Mouse (Mus musculus) myocyte (in vitro differentiated cells): ENCODE measurements at regions not wholly inside any gene's neighbourhood (a gene's known extent, or its start where the extent isn't known, plus 50 kb on each side); places are given as distances from the start of the nearest gene placed in this dataset.

Experiments
- H3K27me3 ChIP-seq: one replicate; pipeline ENCODE4 v1.6.1; 2011; ENCODE audit not compliant: control insufficient read depth, insufficient read depth, insufficient read length
- H3K36me3 ChIP-seq: one replicate; pipeline ENCODE4 v1.6.1; 2011; ENCODE audit not compliant: control insufficient read depth, insufficient read depth
- H3K4me2 ChIP-seq: one replicate; pipeline ENCODE4 v1.6.1; 2011; ENCODE audit warnings: low read depth, control low read depth
- H3K4me3 ChIP-seq: one replicate; pipeline ENCODE4 v1.5.1; 2011; ENCODE audit warnings: mild to moderate bottlenecking, control low read depth, moderate library complexity
- H3K79me2 ChIP-seq: one replicate; pipeline ENCODE4 v1.6.1; 2011; ENCODE audit not compliant: control insufficient read depth, insufficient read depth
- H3ac ChIP-seq: one replicate; pipeline ENCODE4 v1.6.1; 2011; ENCODE audit not compliant: control insufficient read depth, insufficient read length
- CEBPB ChIP-seq: IDR thresholded peaks from 2 replicates; pipeline ENCODE4 v1.6.1; 2011; ENCODE audit warnings: mild to moderate bottlenecking, moderate library complexity; ENCODE audit not compliant: poor library complexity, insufficient read depth, severe bottlenecking
- E2F4 ChIP-seq: IDR thresholded peaks from one replicate; pipeline ENCODE4 v1.6.1; 2011; ENCODE audit warnings: mild to moderate bottlenecking, control low read depth, moderate library complexity; ENCODE audit not compliant: insufficient read depth
- MAX ChIP-seq: IDR thresholded peaks from one replicate; pipeline ENCODE4 v1.6.1; 2011; ENCODE audit warnings: low read depth, mild to moderate bottlenecking, control low read depth
- MYOD1 ChIP-seq, 3 experiments: IDR thresholded peaks; one replicate each; pipeline ENCODE4 v1.6.1; 2011; ENCODE audit warnings: control low read depth in 2 of 3, low read depth in 2 of 3, mild to moderate bottlenecking in 2 of 3, moderate library complexity in 1 of 3; ENCODE audit not compliant: insufficient read length in 2 of 3, control insufficient read depth in 1 of 3
- MYOG ChIP-seq, 3 experiments: IDR thresholded peaks; one replicate each; pipeline ENCODE4 v1.6.1; 2011; ENCODE audit warnings: control low read depth in 2 of 3, low read depth in 2 of 3, mild to moderate bottlenecking in 2 of 3; ENCODE audit not compliant: insufficient read length in 2 of 3, control insufficient read depth in 1 of 3, insufficient read depth in 1 of 3
- POLR2A ChIP-seq: IDR thresholded peaks from one replicate; pipeline ENCODE4 v1.6.1; 2011; ENCODE audit warnings: low read depth, mild to moderate bottlenecking, control low read depth, moderate library complexity; ENCODE audit not compliant: insufficient read length
- POLR2AphosphoS2 ChIP-seq: IDR thresholded peaks from one replicate; pipeline ENCODE4 v1.6.1; 2011; ENCODE audit warnings: low read depth, control low read depth; ENCODE audit not compliant: insufficient read length
- REST ChIP-seq: IDR thresholded peaks from one replicate; pipeline ENCODE4 v1.6.1; 2011; ENCODE audit warnings: mild to moderate bottlenecking, control low read depth, moderate library complexity; ENCODE audit not compliant: insufficient read depth, insufficient read length
- SRF ChIP-seq: IDR thresholded peaks from one replicate; pipeline ENCODE4 v1.6.1; 2011; ENCODE audit warnings: low read depth; ENCODE audit not compliant: control insufficient read depth, insufficient read length
- TCF12 ChIP-seq: IDR thresholded peaks from one replicate; pipeline ENCODE4 v1.6.1; 2011; ENCODE audit warnings: mild to moderate bottlenecking, control low read depth; ENCODE audit not compliant: poor library complexity, insufficient read depth, severe bottlenecking
- TCF3 ChIP-seq: IDR thresholded peaks from one replicate; pipeline ENCODE4 v1.6.1; 2011; ENCODE audit warnings: low read depth, control low read depth; ENCODE audit not compliant: insufficient read length
- USF1 ChIP-seq: IDR thresholded peaks from one replicate; pipeline ENCODE4 v1.6.1; 2011; ENCODE audit warnings: low read depth, mild to moderate bottlenecking, control low read depth, moderate library complexity

DNA sequence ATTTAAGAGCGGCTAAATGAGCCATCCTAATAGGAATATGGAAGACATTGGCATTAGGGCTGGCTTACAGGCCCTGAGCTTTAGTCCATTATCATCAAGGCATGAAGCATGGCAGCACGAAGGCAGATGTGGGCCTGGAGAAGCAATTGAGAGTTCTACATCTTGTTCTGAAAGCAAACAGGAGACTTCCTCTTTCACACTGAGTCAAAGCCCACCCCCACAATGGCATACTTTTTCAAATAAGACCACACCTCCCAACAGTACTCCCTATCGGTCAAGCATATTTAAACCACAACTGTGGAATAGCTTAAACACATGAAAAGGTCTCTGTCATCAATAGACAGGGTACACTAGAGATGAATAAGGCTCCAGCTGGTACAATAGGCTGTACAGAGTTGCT, 381.5 kb upstream of the Rag2 start:
- Histone ChIP-seq H3ac (no peak overlapping the region), H3K4me2 (no peak overlapping the region), H3K4me3 (no peak overlapping the region), H3K79me2 (no peaks in the 10 kb centered on the region), H3K36me3 (no peaks in the 10 kb centered on the region), H3K27me3 (no peaks in the 10 kb centered on the region)
- TF ChIP-seq CEBPB: no peak

DNA sequence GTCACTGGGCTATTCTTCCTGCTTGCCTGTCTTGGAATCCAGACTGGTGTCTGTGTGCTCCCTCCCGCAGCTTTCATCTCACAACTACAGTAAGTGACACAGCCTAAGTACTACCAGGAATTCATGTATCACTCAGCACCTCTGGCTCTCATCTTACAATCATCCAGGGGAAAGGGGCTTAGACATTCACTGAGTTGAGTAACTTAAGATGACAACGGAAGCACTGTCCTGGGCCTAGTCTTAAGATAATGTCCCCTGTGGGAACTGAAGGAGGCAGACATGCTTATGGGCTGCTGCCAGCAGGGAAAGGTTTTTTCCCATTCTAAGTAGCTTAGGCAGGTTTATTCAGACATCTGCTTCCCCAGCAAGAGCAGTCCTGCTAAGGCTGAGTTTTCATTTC, 377.4 kb upstream of the Rag2 start:
- TF ChIP-seq USF1: no peak
- TF ChIP-seq REST: no peak
- TF ChIP-seq CEBPB: no peak
- TF ChIP-seq POLR2A: no peak
- TF ChIP-seq TCF3: no peak
- TF ChIP-seq TCF12: no peak
- no peak for TF ChIP-seq MAX
- TF ChIP-seq E2F4: no peak
- no peak for TF ChIP-seq POLR2AphosphoS2
- no peak for TF ChIP-seq SRF
- TF ChIP-seq MYOD1 (IDR thresholded peaks at IDR 0.05; ENCODE audit: control insufficient read depth in 1 of 3, insufficient read length in 2 of 3, low read depth in 2 of 3): no peak
- no peak for TF ChIP-seq MYOG (IDR thresholded peaks at IDR 0.05; ENCODE audit: control insufficient read depth in 1 of 3, insufficient read depth in 1 of 3, insufficient read length in 2 of 3, low read depth in 2 of 3)
- H3K79me2 ChIP-seq: no peaks in the 10 kb centered on the region
- no peaks in the 10 kb centered on the region for H3K27me3 ChIP-seq
- H3K36me3 ChIP-seq: no peaks in the 10 kb centered on the region
- no peak overlapping the region for H3K4me2 ChIP-seq
- no peak overlapping the region for H3ac ChIP-seq
- no peak overlapping the region for H3K4me3 ChIP-seq

- H3ac ChIP-seq: no peak overlapping the region
- no peak for TF ChIP-seq MYOG (IDR thresholded peaks at IDR 0.05; ENCODE audit: control insufficient read depth in 1 of 3, insufficient read depth in 1 of 3, insufficient read length in 2 of 3, low read depth in 2 of 3)
- TF ChIP-seq SRF: no peak
- no peak for TF ChIP-seq TCF3
- no peak for TF ChIP-seq MAX
- no peak for TF ChIP-seq POLR2AphosphoS2
- TF ChIP-seq E2F4: no peak
- TF ChIP-seq USF1: no peak
- TF ChIP-seq MYOD1 (IDR thresholded peaks at IDR 0.05; ENCODE audit: control insufficient read depth in 1 of 3, insufficient read length in 2 of 3, low read depth in 2 of 3): no peak
- TF ChIP-seq REST: no peak
- TF ChIP-seq CEBPB: no peak
- no peak for TF ChIP-seq TCF12
- no peak for TF ChIP-seq POLR2A
- H3K27me3 ChIP-seq: no peaks in the 10 kb centered on the region
- no peaks in the 10 kb centered on the region for H3K79me2 ChIP-seq
- H3K4me3 ChIP-seq: no peak overlapping the region
- no peak overlapping the region for H3K4me2 ChIP-seq
- no peaks in the 10 kb centered on the region for H3K36me3 ChIP-seq
Measured at GRCm38 (mm10) chr2:101252228-101252627, 372.3 kb upstream of the Rag2 start.

GRCm38 (mm10) chr2:101256464-101256863, 368.1 kb upstream of the Rag2 start:
- TF ChIP-seq USF1 (no peak), SRF (no peak)

DNA sequence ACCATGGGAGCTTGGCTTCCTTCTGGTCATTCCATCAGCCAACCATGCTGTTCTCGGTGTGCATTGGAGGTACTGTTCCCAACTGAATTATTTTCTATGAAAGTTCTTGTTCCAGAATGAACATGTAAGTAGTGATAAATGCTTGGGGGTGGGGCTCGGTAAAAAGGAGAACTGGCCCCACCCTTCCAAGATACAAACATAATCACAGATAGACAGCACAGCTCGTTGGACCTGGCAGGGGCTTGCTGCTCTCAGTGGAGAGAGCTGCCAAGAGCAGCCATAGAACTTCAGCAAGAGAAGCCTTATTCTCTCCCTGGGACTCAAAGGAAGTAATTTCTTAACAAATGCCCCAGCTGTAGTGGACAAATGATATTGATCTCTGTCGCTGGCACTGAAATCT, 360.6 kb upstream of the Rag2 start:
- Histone ChIP-seq H3K4me2 (no peak overlapping the region), H3K27me3 (no peaks in the 10 kb centered on the region)
- no peak for TF ChIP-seq SRF
- TF ChIP-seq REST: no peak
- TF ChIP-seq TCF3: no peak
- no peak for TF ChIP-seq MYOG (IDR thresholded peaks at IDR 0.05; ENCODE audit: control insufficient read depth in 1 of 3, insufficient read depth in 1 of 3, insufficient read length in 2 of 3, low read depth in 2 of 3)
- no peak for TF ChIP-seq MAX
- TF ChIP-seq E2F4: no peak
- no peak for TF ChIP-seq POLR2A
- no peak for TF ChIP-seq MYOD1 (IDR thresholded peaks at IDR 0.05; ENCODE audit: control insufficient read depth in 1 of 3, insufficient read length in 2 of 3, low read depth in 2 of 3)
- no peak for TF ChIP-seq CEBPB
- TF ChIP-seq USF1: no peak
- no peak for TF ChIP-seq TCF12
- TF ChIP-seq POLR2AphosphoS2: no peak

More at GRCm38 (mm10) chr2:101256464-101256863, 368.1 kb upstream of the Rag2 start:
- no peaks in the 10 kb centered on the region for H3K79me2 ChIP-seq
- no peaks in the 10 kb centered on the region for H3K27me3 ChIP-seq
- H3K4me2 ChIP-seq: no peak overlapping the region
- no peak overlapping the region for H3K4me3 ChIP-seq
- H3ac ChIP-seq: no peak overlapping the region
- no peaks in the 10 kb centered on the region for H3K36me3 ChIP-seq

More for the DNA sequence above, 360.6 kb upstream of the Rag2 start:
- H3K79me2 ChIP-seq: no peaks in the 10 kb centered on the region
- H3ac ChIP-seq: no peak overlapping the region
- no peaks in the 10 kb centered on the region for H3K36me3 ChIP-seq
- H3K4me3 ChIP-seq: no peak overlapping the region
